9 mouse cellular contexts compared by ENCODE assay signal in the genomic region with DNA sequence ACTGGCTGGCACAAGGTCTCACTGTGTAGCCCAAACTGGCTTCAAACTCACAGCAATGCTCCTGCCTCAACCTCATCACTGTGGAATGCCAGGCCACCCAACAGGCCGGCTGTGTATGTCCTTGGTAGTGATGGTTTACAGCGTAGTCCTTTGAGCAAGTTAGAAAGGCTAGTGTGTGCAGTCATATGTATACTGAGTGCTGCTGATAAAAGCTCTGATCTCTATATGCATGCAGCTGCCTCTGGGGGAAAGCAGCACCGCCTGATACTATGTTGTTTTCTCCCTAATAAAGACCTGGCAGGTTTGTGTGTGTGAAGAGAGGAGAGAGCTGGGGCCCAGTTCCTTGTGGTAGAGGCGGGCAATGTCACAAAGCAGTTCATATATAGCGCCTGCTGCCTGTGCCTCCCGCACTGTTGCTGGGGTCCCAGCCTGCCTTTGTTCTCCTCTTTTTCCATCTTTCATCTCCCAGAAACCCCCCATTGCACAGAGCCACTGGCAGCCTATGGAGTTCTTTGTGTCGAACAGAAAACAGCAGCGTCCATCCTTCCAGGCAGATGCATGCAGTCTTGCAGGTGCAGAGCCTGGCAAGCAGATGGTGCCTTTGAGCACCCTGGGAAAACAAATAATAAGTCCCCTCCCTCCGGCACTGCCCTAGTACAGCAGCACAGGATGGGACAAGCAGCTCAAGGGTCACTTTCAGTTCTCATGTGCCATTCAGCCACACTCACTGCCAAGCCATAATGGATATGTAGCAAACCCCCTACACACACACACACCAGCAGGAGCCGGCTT.
DNase-seq lines count a peak whose midpoint lies in the region; ATAC-seq lines count a peak whose summit lies in the region.
"Had no signal": no experiment of that assay in that cellular context is flagged by ENCODE, and none has a peak within 500 bp of the region (broad histone marks: within the 10 kb centered on the region; RNA-seq: fewer than 3 reads in every experiment).

No protein-coding gene starts in this region.

- H3K27me3 ChIP-seq in embryonic facial prominence, embryonic 10.5 days (replicated peaks; ENCODE audit: low read depth, poor library complexity, severe bottlenecking): no peaks in the 10 kb centered on the region
- no peaks in the 10 kb centered on the region for H3K27me3 ChIP-seq in midbrain, embryonic 13.5 days
- no peaks in the 10 kb centered on the region for H3K27me3 ChIP-seq in heart, embryonic 12.5 days (replicated peaks)

- H3K4me2 ChIP-seq in midbrain, embryonic 13.5 days (replicated peaks): peak overlapping the region; percentile 26
- no peak overlapping the region for H3K4me2 ChIP-seq in heart, embryonic 12.5 days

- H3K4me1 ChIP-seq in embryonic facial prominence, embryonic 10.5 days: peaks cover 46% of the 10 kb centered on the region
- peaks cover 46% of the 10 kb centered on the region for H3K4me1 ChIP-seq in midbrain, embryonic 13.5 days (replicated peaks)
- peaks cover 42% of the 10 kb centered on the region for H3K4me1 ChIP-seq in heart, embryonic 12.5 days (replicated peaks)

- peak overlapping the region; percentile 75 for H3K27ac ChIP-seq in embryonic facial prominence, embryonic 10.5 days (replicated peaks)
- H3K27ac ChIP-seq in midbrain, embryonic 13.5 days: peak overlapping the region; percentile 95
- no peak overlapping the region for H3K27ac ChIP-seq in heart, embryonic 12.5 days (ENCODE audit: poor library complexity, severe bottlenecking)

- 57% methylated on average over 10 of the region's 10 CpGs for WGBS in embryonic facial prominence, embryonic 10.5 days
- 12% methylated on average over 10 of the region's 10 CpGs for WGBS in midbrain, embryonic 13.5 days
- 58% methylated on average over 10 of the region's 10 CpGs for WGBS in heart, embryonic 12.5 days

- no peak overlapping the region for H3K4me3 ChIP-seq in embryonic facial prominence, embryonic 10.5 days
- no peak overlapping the region for H3K4me3 ChIP-seq in midbrain, embryonic 13.5 days (replicated peaks)
- no peak overlapping the region for H3K4me3 ChIP-seq in heart, embryonic 12.5 days
- H3K4me3 ChIP-seq: megakaryocyte, embryonic 14.5 days had no signal

- H3K9me3 ChIP-seq in embryonic facial prominence, embryonic 10.5 days: no peaks in the 10 kb centered on the region
- H3K9me3 ChIP-seq in midbrain, embryonic 13.5 days: no peaks in the 10 kb centered on the region
- no peaks in the 10 kb centered on the region for H3K9me3 ChIP-seq in heart, embryonic 12.5 days (replicated peaks)
- H3K9me3 ChIP-seq: megakaryocyte, embryonic 14.5 days had no signal

- DNase-seq in cerebellum, postnatal 14 days: peak; percentile 36 to 48
- DNase-seq in cerebellum, adult 9-10 months: no peak
- DNase-seq in embryonic facial prominence, embryonic 10.5 days (ENCODE audit: low spot score): peak; percentile 43
- DNase-seq in kidney, adult 9 months: peak; percentile 32

- ATAC-seq in midbrain, embryonic 13.5 days: peak; percentile 91
- ATAC-seq in erythroid progenitor cell, adult 5-6 weeks (replicated peaks; ENCODE audit: low FRiP score, poor library complexity, severe bottlenecking): no peak
- ATAC-seq in frontal cortex, adult (ENCODE audit: low TSS enrichment): no peak
- no peak for ATAC-seq in heart, embryonic 12.5 days (ENCODE audit: insufficient number of reproducible peaks, low FRiP score)

- H3K36me3 ChIP-seq in embryonic facial prominence, embryonic 10.5 days (replicated peaks): no peaks in the 10 kb centered on the region
- H3K36me3 ChIP-seq in midbrain, embryonic 13.5 days: no peaks in the 10 kb centered on the region
- H3K36me3 ChIP-seq in heart, embryonic 12.5 days: no peaks in the 10 kb centered on the region

- peak overlapping the region; percentile 53; the same call in 1 of the 2 replicates for H3K9ac ChIP-seq in midbrain, embryonic 13.5 days (replicated peaks)
- no peak overlapping the region for H3K9ac ChIP-seq in heart, embryonic 12.5 days
